8 mouse cellular contexts compared by ENCODE assay signal in the genomic region with DNA sequence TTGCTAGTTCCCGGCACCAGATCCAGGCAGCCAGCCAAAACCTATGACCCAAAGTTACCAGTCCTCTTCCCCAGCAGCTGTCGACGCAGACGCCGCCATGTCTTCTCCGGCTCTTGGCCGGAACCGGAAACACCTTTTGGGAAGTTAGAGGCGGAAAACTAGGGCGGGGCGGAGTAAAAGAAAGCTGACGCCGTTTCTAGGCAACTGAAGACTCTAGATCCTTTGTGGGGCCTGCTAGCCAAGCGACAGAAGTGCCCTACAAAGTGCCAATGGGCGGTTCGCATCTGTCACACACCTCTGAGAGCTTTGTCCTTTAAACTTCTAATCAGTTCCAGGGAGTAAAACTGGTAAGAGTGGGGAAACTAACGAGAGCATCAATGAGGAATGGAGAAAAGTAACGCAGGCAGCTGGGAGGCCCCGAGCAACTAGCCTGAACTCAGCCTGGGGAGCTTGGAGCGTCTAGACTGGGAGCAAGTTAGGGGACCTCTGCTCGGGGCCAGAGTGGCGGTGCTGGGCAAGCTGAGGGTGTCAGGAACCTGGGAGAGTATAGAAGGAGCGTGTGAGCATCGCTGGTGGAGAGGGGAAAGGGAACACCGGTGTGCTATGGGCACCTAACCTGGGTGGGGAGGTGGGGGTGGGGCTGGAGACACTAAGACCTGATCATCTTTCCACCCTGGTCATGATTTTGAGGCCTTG. TPM values are rescaled to one million over a fixed set of nuclear protein-coding genes. Genes with fewer than 3 reads are reported as not detected.
A peak's percentile ranks its signal among the peaks of the same experiment; 100 is the strongest.
DNase-seq lines count a peak whose midpoint lies in the region; ATAC-seq lines count a peak whose summit lies in the region.

A gene (minus strand): TSS at position 131 of the 696 bp plus-strand sequence.
A gene (plus strand): TSS at position 179 of the 696 bp plus-strand sequence.

- peak; percentile 94 for ATAC-seq in hindbrain, embryonic 16.5 days

- H3K79me2 ChIP-seq in macrophage (ENCODE audit: inconsistent target): peaks cover 21% of the 10 kb centered on the region; the same call in 1 of the 2 replicates

- no peaks in the 10 kb centered on the region for H3K9me3 ChIP-seq in hindbrain, embryonic 16.5 days (ENCODE audit: control insufficient read depth, low read length)

- H3K4me2 ChIP-seq in hindbrain, embryonic 16.5 days (ENCODE audit: low read length): peak within 1 kb of the TSS; percentile 66

- no peaks in the 10 kb centered on the region for H3K27me3 ChIP-seq in hindbrain, embryonic 16.5 days (replicated peaks; ENCODE audit: control insufficient read depth, insufficient read depth, low read length)

- peak within 1 kb of the TSS; percentile 85 for H3K9ac ChIP-seq in hindbrain, embryonic 16.5 days (ENCODE audit: low read depth, low read length)

- peaks cover 9% of the 10 kb centered on the region for H3K36me3 ChIP-seq in hindbrain, embryonic 16.5 days (ENCODE audit: control insufficient read depth, insufficient read depth, low read length)
- H3K36me3 ChIP-seq in macrophage (ENCODE audit: inconsistent target): peaks cover 24% of the 10 kb centered on the region; the same call in 1 of the 2 replicates

- 7% methylated on average over 25 of the region's 25 CpGs for WGBS in hindbrain, embryonic 16.5 days
- WGBS in macrophage (ENCODE audit: missing documents): 14% methylated on average over 25 of the region's 25 CpGs

- peaks cover 11% of the 10 kb centered on the region for H3K4me1 ChIP-seq in hindbrain, embryonic 16.5 days (ENCODE audit: control insufficient read depth, insufficient read depth, low read depth, low read length)

- H3K4me3 ChIP-seq in hindbrain, embryonic 16.5 days (ENCODE audit: low read length): peak within 1 kb of the TSS; percentile 87
- H3K4me3 ChIP-seq in macrophage (ENCODE audit: inconsistent target): peak within 1 kb of the TSS; percentile 99

- peak; percentile 84 for DNase-seq in T-cell, adult 2 months (ENCODE audit: low spot score)
- peak; percentile 79 to 80 for DNase-seq in cerebellum, postnatal 36 days
- peak; percentile 87 for DNase-seq in gastrocnemius, adult 18-20 months (ENCODE audit: low spot score)
- peak; percentile 83 to 88 for DNase-seq in left cerebral cortex, adult 18-20 months (ENCODE audit: low spot score in 2 of 2)
- DNase-seq in right cerebral cortex, adult 18-20 months: peak; percentile 91
- peak; percentile 45 for DNase-seq in urinary bladder, postnatal 10 days (ENCODE audit: low spot score)

- peak within 1 kb of the TSS; percentile 77 for H3K27ac ChIP-seq in hindbrain, embryonic 16.5 days (ENCODE audit: low read depth, low read length)
- peak within 1 kb of the TSS; percentile 62 for H3K27ac ChIP-seq in macrophage

RNA-seq across cellular contexts. Expression of the first gene that starts in this region (rescaled TPM):
- total RNA-seq in gastrocnemius, adult 18-20 months (2021): 10 to 100 TPM; 16.2 to 16.5 TPM
- 46.8 and 48.5 TPM in 2 replicates for polyA plus RNA-seq in hindbrain, embryonic 16.5 days (2015; fragmentation: Nextera tagmentation; extraction: Ambion mirVana)
- total RNA-seq in left cerebral cortex, adult 18-20 months (2021): 10 to 100 TPM; 59.9 to 64.2 TPM
- total RNA-seq in macrophage (2018; cell fraction: chromatin; rRNA removed): 10 to 100 TPM; 28.1 to 84.6 (median 58.4) TPM
- 10 to 100 TPM; 30.0 to 54.0 (median 43.6) TPM for total RNA-seq in macrophage (2018; cell fraction: cytosol; rRNA removed)
- 10 to 100 TPM; 28.4 to 65.9 (median 43.6) TPM for total RNA-seq in macrophage (2018; cell fraction: nucleus; rRNA removed)
- polyA plus RNA-seq in macrophage (2018): 33.4 to 51.2 TPM (median 41.5 TPM) in 3 replicates

RNA-seq across cellular contexts. Expression of the second gene that starts in this region (rescaled TPM):
- under 1 TPM; 0.27 to 0.28 TPM for total RNA-seq in gastrocnemius, adult 18-20 months (2021)
- polyA plus RNA-seq in hindbrain, embryonic 16.5 days (2015; fragmentation: Nextera tagmentation; extraction: Ambion mirVana): 17.6 and 17.7 TPM in 2 replicates
- total RNA-seq in left cerebral cortex, adult 18-20 months (2021): 1 to 10 TPM; 5.7 to 5.9 TPM
- total RNA-seq in macrophage (2018; cell fraction: chromatin; rRNA removed): 10 to 100 TPM in 2 of 26 experiments, 1 to 10 TPM in 21, under 1 TPM in 3; 0.49 to 12.1 (median 3.9) TPM
- 1 to 10 TPM in 19 of 26 experiments, under 1 TPM in 7; 0.72 to 2.4 (median 1.3) TPM for total RNA-seq in macrophage (2018; cell fraction: cytosol; rRNA removed)
- 1 to 10 TPM in 21 of 26 experiments, under 1 TPM in 4, not detected in 1; 0.34 to 4.5 (median 2.5) TPM for total RNA-seq in macrophage (2018; cell fraction: nucleus; rRNA removed)
- polyA plus RNA-seq in macrophage (2018): 0.40 to 1.8 TPM (median 0.80 TPM) in 3 replicates

Comparison
In these comparisons a context has a peak if more than half of its experiments do, and no peak if none do; other contexts are left out.
1. Peak in every context shown above with its lines: DNase-seq, ATAC-seq, H3K4me3 ChIP-seq and H3K27ac ChIP-seq.
2. RNA of the second gene that starts in this region (total RNA-seq): 5.7 to 5.9 TPM in left cerebral cortex, adult 18-20 months; 0.27 to 0.28 TPM in gastrocnemius, adult 18-20 months; every median in the first group is over 4 times any median in the second.